Comparison of ENCODE assay signal across 16 mouse cellular contexts in the genomic region with DNA sequence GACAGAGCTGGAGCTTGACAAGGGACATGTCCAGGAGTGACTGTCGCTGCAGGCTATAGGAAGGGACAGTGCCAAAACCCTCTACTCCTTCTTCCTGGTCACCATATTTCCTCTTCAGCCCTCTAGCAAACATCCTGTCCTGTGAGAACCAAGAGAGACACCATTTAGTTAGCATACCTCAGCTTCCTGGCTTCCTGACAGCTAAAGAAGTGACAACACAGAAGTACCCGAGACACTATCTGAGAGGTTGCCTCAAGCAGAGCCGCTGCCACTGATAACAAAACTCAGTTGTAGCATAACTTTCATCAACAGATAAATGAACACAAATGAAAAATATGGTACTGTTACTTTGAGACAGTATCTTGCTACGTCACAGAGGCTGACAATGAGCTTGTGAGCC. TPM values are rescaled to one million over a fixed set of nuclear protein-coding genes. Genes with fewer than 3 reads are reported as not detected.
DNase-seq lines count a peak whose midpoint lies in the region; ATAC-seq and TF ChIP-seq lines count a peak whose summit lies in the region.
"Had no signal": no experiment of that assay in that cellular context is flagged by ENCODE, and none has a peak within 500 bp of the region (broad histone marks: within the 10 kb centered on the region; RNA-seq: fewer than 3 reads in every experiment).

No protein-coding gene starts in this region.

- H3K9me3 ChIP-seq in heart, embryonic 14.5 days (ENCODE audit: control insufficient read depth, low read length) = no peaks in the 10 kb centered on the region
- H3K9me3 ChIP-seq in heart, postnatal 0 days (replicated peaks; ENCODE audit: control insufficient read depth, low read length) = no peaks in the 10 kb centered on the region
- H3K9me3 ChIP-seq: midbrain, embryonic 15.5 days had no signal

- ATAC-seq in heart, embryonic 14.5 days (ENCODE audit: insufficient number of reproducible peaks, insufficient read depth, low FRiP score, low read depth) = no peak; the same call in 1 of the 2 replicates
- ATAC-seq in heart, postnatal 0 days (ENCODE audit: insufficient read depth, low read depth) = peak; percentile 63
- ATAC-seq: forebrain, embryonic 16.5 days; hindbrain, postnatal 0 days; midbrain, embryonic 15.5 days had no signal

- TF ChIP-seq EP300 in heart, postnatal 0 days (IDR thresholded peaks at IDR 0.05; ENCODE audit: low read depth) = no peak

- intact Hi-C loops in heart, postnatal 10 days (cut with DNase I) = no loop called here
- intact Hi-C loops in left cerebral cortex, postnatal 4 days (cut with DNase I) = no loop called here

- 0 out of 2 replicates have a peak overlapping the region, but pooled peaks have one; percentile 19 for H3K9ac ChIP-seq in heart, embryonic 14.5 days (ENCODE audit: low read length)
- H3K9ac ChIP-seq in heart, postnatal 0 days (replicated peaks; ENCODE audit: low read depth, low read length) = 0 out of 2 replicates have a peak overlapping the region, but pooled peaks have one; percentile 12
- H3K9ac ChIP-seq: midbrain, embryonic 15.5 days had no signal

- no peak overlapping the region for H3K4me3 ChIP-seq in heart, embryonic 14.5 days (ENCODE audit: control insufficient read depth in 1 of 2, insufficient read depth in 1 of 2, low read depth in 1 of 2, low read length in 2 of 2)
- H3K4me3 ChIP-seq in spleen, adult 2 months (ENCODE audit: extremely low read depth, insufficient read depth, insufficient read length) = no peak overlapping the region
- no peak overlapping the region for H3K4me3 ChIP-seq in heart, postnatal 0 days (ENCODE audit: low read depth, low read length)
- H3K4me3 ChIP-seq: midbrain, embryonic 15.5 days had no signal

- H3K27ac ChIP-seq in heart, embryonic 14.5 days (replicated peaks in 1 of 2; ENCODE audit: control insufficient read depth in 1 of 2, insufficient read depth in 1 of 2, low read depth in 2 of 2, low read length in 2 of 2) = peak overlapping the region; percentile 54 to 75
- peak overlapping the region; percentile 52 for H3K27ac ChIP-seq in spleen, adult 2 months (ENCODE audit: insufficient read depth, low read length)
- H3K27ac ChIP-seq in heart, postnatal 0 days (ENCODE audit: low read depth) = peak overlapping the region; percentile 83
- H3K27ac ChIP-seq: hindbrain, postnatal 0 days; midbrain, embryonic 15.5 days had no signal

- H3K27me3 ChIP-seq in heart, embryonic 14.5 days (ENCODE audit: control insufficient read depth, insufficient read depth, low read length) = no peaks in the 10 kb centered on the region
- H3K27me3 ChIP-seq in spleen, adult 2 months (ENCODE audit: control insufficient read depth, insufficient read depth, low read length) = no peaks in the 10 kb centered on the region
- no peaks in the 10 kb centered on the region for H3K27me3 ChIP-seq in heart, postnatal 0 days (ENCODE audit: control insufficient read depth, insufficient read depth, low read length)
- H3K27me3 ChIP-seq: midbrain, embryonic 15.5 days had no signal

- TF ChIP-seq CTCF in spleen, adult 2 months (IDR thresholded peaks at IDR 0.05; ENCODE audit: extremely low read depth, insufficient read depth, insufficient read length, insufficient replicate concordance) = no peak
- TF ChIP-seq CTCF in heart, postnatal 0 days (IDR thresholded peaks at IDR 0.05; ENCODE audit: low read depth) = no peak

- H3K4me2 ChIP-seq in heart, embryonic 14.5 days (ENCODE audit: low read length) = peak overlapping the region; percentile 39
- peak overlapping the region; percentile 24 for H3K4me2 ChIP-seq in heart, postnatal 0 days (ENCODE audit: low read depth, low read length)
- H3K4me2 ChIP-seq: midbrain, embryonic 15.5 days had no signal

- H3K4me1 ChIP-seq in heart, embryonic 14.5 days (ENCODE audit: control insufficient read depth in 2 of 2, insufficient read depth in 2 of 2, low read length in 2 of 2) = peaks cover 22 to 50% of the 10 kb centered on the region in 2 experiments
- H3K4me1 ChIP-seq in spleen, adult 2 months (ENCODE audit: control insufficient read depth, insufficient read depth, insufficient read length) = peaks cover 20% of the 10 kb centered on the region; the same call in 1 of the 2 replicates
- peaks cover 40% of the 10 kb centered on the region for H3K4me1 ChIP-seq in heart, postnatal 0 days (ENCODE audit: control insufficient read depth, insufficient read depth)

- TF ChIP-seq POLR2A in spleen, adult 2 months (IDR thresholded peaks at IDR 0.05; ENCODE audit: low read depth, low read length) = no peak

- DNase-seq in heart, postnatal 10 days = no peak
- no peak for DNase-seq in spleen, adult 2 months (ENCODE audit: low read depth in 1 of 2, low spot score in 2 of 2)
- DNase-seq in spleen, adult 12 weeks (ENCODE audit: low spot score) = no peak
- peak; percentile 25 for DNase-seq in heart, postnatal 0 days (ENCODE audit: low spot score)
- DNase-seq in left cerebral cortex, postnatal 4 days = no peak
- no peak for DNase-seq in ovary, postnatal 14 days (ENCODE audit: low spot score)
- DNase-seq: gastrocnemius, postnatal 36 days; lung, postnatal 10 days; thymus, postnatal 14 days had no signal

- WGBS in heart, embryonic 14.5 days = 17% methylated on average over 4 of the region's 4 CpGs
- WGBS in spleen, adult 2 months = 60% methylated on average over 4 of the region's 4 CpGs
- 17% methylated on average over 4 of the region's 4 CpGs for WGBS in heart, postnatal 0 days

- peaks cover 83% of the 10 kb centered on the region for H3K36me3 ChIP-seq in heart, embryonic 14.5 days (ENCODE audit: control insufficient read depth, insufficient read depth, low read length)
- H3K36me3 ChIP-seq in spleen, adult 2 months (ENCODE audit: control insufficient read depth, insufficient read depth, low read length) = peaks cover 17% of the 10 kb centered on the region
- H3K36me3 ChIP-seq in heart, postnatal 0 days (replicated peaks; ENCODE audit: control insufficient read depth, insufficient read depth, low read length) = peaks cover 48% of the 10 kb centered on the region

RNA-seq across cellular contexts. Expression of gene Cdca4, which starts 7.2 kb away (rescaled TPM):
- 40.4 and 42.0 TPM in 2 replicates for polyA plus RNA-seq in heart, embryonic 14.5 days (2014; fragmentation: Nextera tagmentation; extraction: Ambion mirVana)
- 10 to 100 TPM; 13.7 to 16.6 TPM for total RNA-seq in heart, postnatal 10 days (2021)
- 30.4 and 34.0 TPM in 2 replicates for polyA plus RNA-seq in spleen, adult 2 months (2012; rRNA removed)
- 27.7 and 32.2 TPM in 2 replicates for total RNA-seq in heart, postnatal 0 days (2014; rRNA removed; ENCODE audit: low replicate concordance)
- 18.6 and 19.1 TPM in 2 replicates for polyA plus RNA-seq in heart, postnatal 0 days (2015; fragmentation: Nextera tagmentation; extraction: Ambion mirVana)
- 10 to 100 TPM; 18.5 to 19.8 TPM for total RNA-seq in left cerebral cortex, postnatal 4 days (2021)

RNA-seq across cellular contexts. Expression of gene Clba1, which starts 13.2 kb away (rescaled TPM):
- polyA plus RNA-seq in heart, embryonic 14.5 days (2014; fragmentation: Nextera tagmentation; extraction: Ambion mirVana) = 7.1 and 7.9 TPM in 2 replicates
- 1 to 10 TPM; 2.4 to 3.1 TPM for total RNA-seq in heart, postnatal 10 days (2021)
- polyA plus RNA-seq in spleen, adult 2 months (2012; rRNA removed) = 0.83 and 1.1 TPM in 2 replicates
- 7.1 and 9.4 TPM in 2 replicates for total RNA-seq in heart, postnatal 0 days (2014; rRNA removed; ENCODE audit: low replicate concordance)
- polyA plus RNA-seq in heart, postnatal 0 days (2015; fragmentation: Nextera tagmentation; extraction: Ambion mirVana) = 6.7 and 8.2 TPM in 2 replicates
- 10 to 100 TPM; 15.0 to 15.8 TPM for total RNA-seq in left cerebral cortex, postnatal 4 days (2021)

RNA-seq across cellular contexts. Expression of gene Ahnak2, which starts 19.5 kb away (rescaled TPM):
- 1.9 and 3.1 TPM in 2 replicates for polyA plus RNA-seq in heart, embryonic 14.5 days (2014; fragmentation: Nextera tagmentation; extraction: Ambion mirVana)
- total RNA-seq in heart, postnatal 10 days (2021) = 10 to 100 TPM; 13.6 to 17.4 TPM
- polyA plus RNA-seq in spleen, adult 2 months (2012; rRNA removed) = 0.46 and 0.83 TPM in 2 replicates
- total RNA-seq in heart, postnatal 0 days (2014; rRNA removed; ENCODE audit: low replicate concordance) = 6.8 and 10.5 TPM in 2 replicates
- polyA plus RNA-seq in heart, postnatal 0 days (2015; fragmentation: Nextera tagmentation; extraction: Ambion mirVana) = 2.3 and 2.4 TPM in 2 replicates
- 10 to 100 TPM; 28.1 to 28.2 TPM for total RNA-seq in left cerebral cortex, postnatal 4 days (2021)

RNA-seq across cellular contexts. Expression of gene Gpr132, which starts 46.1 kb away (rescaled TPM):
- polyA plus RNA-seq in heart, embryonic 14.5 days (2014; fragmentation: Nextera tagmentation; extraction: Ambion mirVana) = 0.08 and 0.15 TPM in 2 replicates
- under 1 TPM; 0.17 to 0.19 TPM for total RNA-seq in heart, postnatal 10 days (2021)
- polyA plus RNA-seq in spleen, adult 2 months (2012; rRNA removed) = 77.9 and 81.1 TPM in 2 replicates
- total RNA-seq in heart, postnatal 0 days (2014; rRNA removed; ENCODE audit: low replicate concordance) = 0.38 TPM in 1 of 2 replicates, not detected in the other
- 0.04 TPM in 1 of 2 replicates, not detected in the other for polyA plus RNA-seq in heart, postnatal 0 days (2015; fragmentation: Nextera tagmentation; extraction: Ambion mirVana)
- total RNA-seq in left cerebral cortex, postnatal 4 days (2021) = not detected
- total RNA-seq: layer of hippocampus, postnatal 10 days; left cerebral cortex, postnatal 36 days had no signal
- polyA plus RNA-seq: forebrain, embryonic 16.5 days; neural tube, embryonic 14.5 days had no signal
